ENCODE assay signal across 8 mouse cellular contexts in genomic region chr16:20534617-20535295, GRCm38 (mm10). TPM values are rescaled to one million over a fixed set of nuclear protein-coding genes. Genes with fewer than 3 reads are reported as not detected.
DNase-seq lines count a peak whose midpoint lies in the region; ATAC-seq and TF ChIP-seq lines count a peak whose summit lies in the region.

No protein-coding gene starts in this region.

- 0 out of 2 replicates have a peak overlapping the region, but pooled peaks have one; percentile 32 for H3K27ac ChIP-seq in heart, adult 2 months
- no peak overlapping the region for H3K27ac ChIP-seq in lung, embryonic 16.5 days (ENCODE audit: low read length)
- H3K27ac ChIP-seq in heart, postnatal 0 days (ENCODE audit: low read depth) = no peak overlapping the region
- no peak overlapping the region for H3K27ac ChIP-seq in midbrain, embryonic 15.5 days

- H3K79me2 ChIP-seq in heart, adult 2 months (replicated peaks; ENCODE audit: control insufficient read depth, insufficient read depth, low read length) = peaks cover 7% of the 10 kb centered on the region

- H3K27me3 ChIP-seq in heart, adult 2 months (ENCODE audit: control insufficient read depth, insufficient read depth, low read length) = no peaks in the 10 kb centered on the region
- no peaks in the 10 kb centered on the region for H3K27me3 ChIP-seq in lung, embryonic 16.5 days (ENCODE audit: control insufficient read depth, insufficient read depth, low read depth, low read length)
- H3K27me3 ChIP-seq in heart, postnatal 0 days (ENCODE audit: control insufficient read depth, insufficient read depth, low read length) = no peaks in the 10 kb centered on the region
- H3K27me3 ChIP-seq in midbrain, embryonic 15.5 days (replicated peaks) = no peaks in the 10 kb centered on the region

- H3K4me2 ChIP-seq in lung, embryonic 16.5 days (ENCODE audit: low read depth, low read length) = peak overlapping the region; percentile 34; the same call in 1 of the 2 replicates
- 0 out of 2 replicates have a peak overlapping the region, but pooled peaks have one; percentile 25 for H3K4me2 ChIP-seq in heart, postnatal 0 days (ENCODE audit: low read depth, low read length)
- H3K4me2 ChIP-seq in midbrain, embryonic 15.5 days = no peak overlapping the region

- intact Hi-C loops in heart, adult 2 months (cut with DNase I) = loop anchor here (1.0 to 5.0 kb wide), 5 partner anchors 14 to 138 kb away; partner anchors contain the start of genes Abcc5, Abcf3 and Eif2b5

- no peak overlapping the region for H3K9ac ChIP-seq in heart, adult 2 months (ENCODE audit: low read depth, low read length)
- no peak overlapping the region for H3K9ac ChIP-seq in lung, embryonic 16.5 days (ENCODE audit: low read length)
- no peak overlapping the region for H3K9ac ChIP-seq in heart, postnatal 0 days (replicated peaks; ENCODE audit: low read depth, low read length)
- H3K9ac ChIP-seq in midbrain, embryonic 15.5 days = no peak overlapping the region

- TF ChIP-seq EP300 in heart, adult 2 months (IDR thresholded peaks at IDR 0.05; ENCODE audit: insufficient read depth, low read depth, low read length) = no peak
- TF ChIP-seq EP300 in heart, postnatal 0 days (IDR thresholded peaks at IDR 0.05; ENCODE audit: low read depth) = no peak

- peaks cover 6% of the 10 kb centered on the region for H3K36me3 ChIP-seq in heart, adult 2 months (ENCODE audit: control insufficient read depth, insufficient read depth, low read length)
- peaks cover 39% of the 10 kb centered on the region for H3K36me3 ChIP-seq in lung, embryonic 16.5 days (ENCODE audit: control insufficient read depth, insufficient read depth, low read length)
- H3K36me3 ChIP-seq in heart, postnatal 0 days (replicated peaks; ENCODE audit: control insufficient read depth, insufficient read depth, low read length) = peaks cover 53% of the 10 kb centered on the region
- peaks cover 28% of the 10 kb centered on the region for H3K36me3 ChIP-seq in midbrain, embryonic 15.5 days (replicated peaks)

- WGBS in heart, adult 2 months = 38% methylated on average over 10 of the region's 10 CpGs
- WGBS in lung, embryonic 16.5 days = 38% methylated on average over 10 of the region's 10 CpGs
- 41% methylated on average over 10 of the region's 10 CpGs for WGBS in heart, postnatal 0 days
- WGBS in midbrain, embryonic 15.5 days = 49% methylated on average over 10 of the region's 10 CpGs

- peaks cover 7% of the 10 kb centered on the region for H3K4me1 ChIP-seq in heart, adult 2 months (ENCODE audit: control insufficient read depth, insufficient read depth, low read length)
- H3K4me1 ChIP-seq in lung, embryonic 16.5 days (replicated peaks; ENCODE audit: control insufficient read depth, insufficient read depth, low read length) = peaks cover 20% of the 10 kb centered on the region
- peaks cover 21% of the 10 kb centered on the region for H3K4me1 ChIP-seq in heart, postnatal 0 days (ENCODE audit: control insufficient read depth, insufficient read depth)
- peaks cover 28% of the 10 kb centered on the region for H3K4me1 ChIP-seq in midbrain, embryonic 15.5 days

- ATAC-seq in lung, embryonic 16.5 days (ENCODE audit: low read depth) = no peak
- no peak for ATAC-seq in heart, postnatal 0 days (ENCODE audit: insufficient read depth, low read depth)
- ATAC-seq in midbrain, embryonic 15.5 days (replicated peaks) = no peak

- TF ChIP-seq CTCF in heart, adult 2 months (IDR thresholded peaks at IDR 0.05) = no peak
- TF ChIP-seq CTCF in heart, postnatal 0 days (IDR thresholded peaks at IDR 0.05; ENCODE audit: low read depth) = no peak

- no peak for DNase-seq in heart, adult 2 months
- no peak for DNase-seq in heart, adult 8-10 months (ENCODE audit: low spot score)
- DNase-seq in lung, postnatal 10 days = no peak
- no peak for DNase-seq in heart, postnatal 0 days (ENCODE audit: low spot score)
- no peak for DNase-seq in right cerebral cortex, adult 18-20 months
- no peak for DNase-seq in urinary bladder, postnatal 4 days (ENCODE audit: low spot score in 2 of 2)

- TF ChIP-seq POLR2A in heart, adult 2 months (IDR thresholded peaks at IDR 0.05; ENCODE audit: insufficient read depth, low read depth, low read length) = no peak

- no peaks in the 10 kb centered on the region for H3K9me3 ChIP-seq in lung, embryonic 16.5 days (ENCODE audit: control insufficient read depth, low read length)
- no peaks in the 10 kb centered on the region for H3K9me3 ChIP-seq in heart, postnatal 0 days (replicated peaks; ENCODE audit: control insufficient read depth, low read length)
- H3K9me3 ChIP-seq in midbrain, embryonic 15.5 days = no peaks in the 10 kb centered on the region

- H3K4me3 ChIP-seq in heart, adult 2 months = no peak overlapping the region
- H3K4me3 ChIP-seq in lung, embryonic 16.5 days (ENCODE audit: low read length) = no peak overlapping the region
- H3K4me3 ChIP-seq in heart, postnatal 0 days (ENCODE audit: low read depth, low read length) = no peak overlapping the region
- peak overlapping the region; percentile 87; the same call in 1 of the 2 replicates for H3K4me3 ChIP-seq in midbrain, embryonic 15.5 days

RNA-seq across cellular contexts. Expression of gene Ap2m1, which starts 0.5 kb away (rescaled TPM):
- 100 to 1,000 TPM; 195 to 211 TPM for total RNA-seq in heart, adult 2 months (2021)
- polyA plus RNA-seq in heart, adult 2 months (2012; rRNA removed) = 307 and 322 TPM in 2 replicates
- total RNA-seq in heart, adult 8-10 months (2022) = 100 to 1,000 TPM; 186 to 215 (median 203) TPM
- 624 and 630 TPM in 2 replicates for polyA plus RNA-seq in lung, embryonic 16.5 days (2015; fragmentation: Nextera tagmentation; extraction: Ambion mirVana)
- 327 and 429 TPM in 2 replicates for total RNA-seq in heart, postnatal 0 days (2014; rRNA removed; ENCODE audit: low replicate concordance)
- 363 and 375 TPM in 2 replicates for polyA plus RNA-seq in heart, postnatal 0 days (2015; fragmentation: Nextera tagmentation; extraction: Ambion mirVana)
- polyA plus RNA-seq in midbrain, embryonic 15.5 days (2015; fragmentation: Nextera tagmentation; extraction: Ambion mirVana) = 1,259 and 1,287 TPM in 2 replicates

RNA-seq across cellular contexts. Expression of gene Abcf3, which starts 13.6 kb away (rescaled TPM):
- total RNA-seq in heart, adult 2 months (2021) = 10 to 100 TPM; 72.9 to 74.4 TPM
- polyA plus RNA-seq in heart, adult 2 months (2012; rRNA removed) = 36.0 and 52.5 TPM in 2 replicates
- 10 to 100 TPM; 62.4 to 85.5 (median 78.0) TPM for total RNA-seq in heart, adult 8-10 months (2022)
- 57.9 and 67.9 TPM in 2 replicates for polyA plus RNA-seq in lung, embryonic 16.5 days (2015; fragmentation: Nextera tagmentation; extraction: Ambion mirVana)
- 47.1 and 76.5 TPM in 2 replicates for total RNA-seq in heart, postnatal 0 days (2014; rRNA removed; ENCODE audit: low replicate concordance)
- 42.2 and 44.3 TPM in 2 replicates for polyA plus RNA-seq in heart, postnatal 0 days (2015; fragmentation: Nextera tagmentation; extraction: Ambion mirVana)
- polyA plus RNA-seq in midbrain, embryonic 15.5 days (2015; fragmentation: Nextera tagmentation; extraction: Ambion mirVana) = 85.8 and 86.2 TPM in 2 replicates

RNA-seq across cellular contexts. Expression of gene Dvl3, which starts 18.0 kb away (rescaled TPM):
- 10 to 100 TPM; 46.0 to 49.7 TPM for total RNA-seq in heart, adult 2 months (2021)
- 28.7 and 32.9 TPM in 2 replicates for polyA plus RNA-seq in heart, adult 2 months (2012; rRNA removed)
- total RNA-seq in heart, adult 8-10 months (2022) = 10 to 100 TPM; 45.9 to 51.0 (median 48.2) TPM
- polyA plus RNA-seq in lung, embryonic 16.5 days (2015; fragmentation: Nextera tagmentation; extraction: Ambion mirVana) = 17.4 and 19.9 TPM in 2 replicates
- 30.1 and 36.9 TPM in 2 replicates for total RNA-seq in heart, postnatal 0 days (2014; rRNA removed; ENCODE audit: low replicate concordance)
- polyA plus RNA-seq in heart, postnatal 0 days (2015; fragmentation: Nextera tagmentation; extraction: Ambion mirVana) = 10.0 and 11.4 TPM in 2 replicates
- polyA plus RNA-seq in midbrain, embryonic 15.5 days (2015; fragmentation: Nextera tagmentation; extraction: Ambion mirVana) = 42.0 and 43.8 TPM in 2 replicates

RNA-seq across cellular contexts. Expression of gene Eif2b5, which starts 36.1 kb away (rescaled TPM):
- 10 to 100 TPM; 49.9 to 60.1 TPM for total RNA-seq in heart, adult 2 months (2021)
- 26.0 and 40.5 TPM in 2 replicates for polyA plus RNA-seq in heart, adult 2 months (2012; rRNA removed)
- 10 to 100 TPM; 50.5 to 59.7 (median 55.2) TPM for total RNA-seq in heart, adult 8-10 months (2022)
- polyA plus RNA-seq in lung, embryonic 16.5 days (2015; fragmentation: Nextera tagmentation; extraction: Ambion mirVana) = 93.5 and 94.5 TPM in 2 replicates
- 67.6 and 86.3 TPM in 2 replicates for total RNA-seq in heart, postnatal 0 days (2014; rRNA removed; ENCODE audit: low replicate concordance)
- polyA plus RNA-seq in heart, postnatal 0 days (2015; fragmentation: Nextera tagmentation; extraction: Ambion mirVana) = 60.0 and 60.2 TPM in 2 replicates
- 96.2 and 100 TPM in 2 replicates for polyA plus RNA-seq in midbrain, embryonic 15.5 days (2015; fragmentation: Nextera tagmentation; extraction: Ambion mirVana)

RNA-seq across cellular contexts. Expression of gene Vwa5b2, which starts 54.5 kb away (rescaled TPM):
- under 1 TPM in 1 of 2 experiments, not detected in 1; 0.18 TPM for total RNA-seq in heart, adult 2 months (2021)
- 0.06 TPM in 1 of 2 replicates, not detected in the other for polyA plus RNA-seq in heart, adult 2 months (2012; rRNA removed)
- total RNA-seq in heart, adult 8-10 months (2022) = under 1 TPM in 3 of 4 experiments, not detected in 1; 0.49 to 0.71 (median 0.69) TPM
- 0.49 and 0.93 TPM in 2 replicates for polyA plus RNA-seq in lung, embryonic 16.5 days (2015; fragmentation: Nextera tagmentation; extraction: Ambion mirVana)
- total RNA-seq in heart, postnatal 0 days (2014; rRNA removed; ENCODE audit: low replicate concordance) = 0.46 TPM in 1 of 2 replicates, not detected in the other
- polyA plus RNA-seq in heart, postnatal 0 days (2015; fragmentation: Nextera tagmentation; extraction: Ambion mirVana) = 0.04 TPM in 1 of 2 replicates, not detected in the other
- polyA plus RNA-seq in midbrain, embryonic 15.5 days (2015; fragmentation: Nextera tagmentation; extraction: Ambion mirVana) = 20.4 and 24.0 TPM in 2 replicates
